Mouse (Mus musculus) ES-Bruce4 (cell line): ENCODE results near the gene Bckdha.

Experiments
- CTCF ChIP-seq: IDR thresholded peaks from one replicate; pipeline ENCODE4 v1.8.1; 2011; ENCODE audit warnings: low read depth, low read length
- POLR2A ChIP-seq: IDR thresholded peaks from one replicate; pipeline ENCODE4 v1.8.1; 2011; ENCODE audit warnings: low read length; ENCODE audit not compliant: insufficient read depth

DNA sequence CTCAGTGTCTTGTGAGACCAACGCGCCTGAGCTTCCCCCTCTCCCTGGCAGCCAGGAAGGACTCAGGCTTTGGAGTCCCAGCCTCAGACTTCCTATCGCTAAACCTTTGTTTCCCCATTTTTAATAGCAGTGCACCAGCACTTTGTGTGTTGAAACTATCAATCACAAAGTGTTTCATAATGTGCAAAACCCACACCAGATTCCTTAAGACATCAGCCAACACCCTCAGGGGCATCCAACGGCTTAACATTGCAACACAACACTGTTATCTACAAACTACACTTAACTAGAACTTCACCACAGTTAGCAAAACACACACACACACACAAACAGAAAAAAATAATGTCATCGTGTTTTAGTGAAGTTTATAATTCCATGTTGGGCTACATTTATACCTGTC is 8.9 kb downstream of the Bckdha start:
- no peak for TF ChIP-seq CTCF
- no peak for TF ChIP-seq POLR2A
